Mouse (Mus musculus) CD4-positive, CD25-positive, alpha-beta regulatory T cell, adult 2 months (primary cell): ENCODE measurements around the gene Ypel4.

Experiments used
- DNase-seq: peaks from one replicate; pipeline ENCODE4 v3.0.0-alpha.2; 2012; ENCODE audit warnings: low read depth, low spot score

The Ypel4 gene

DNA sequence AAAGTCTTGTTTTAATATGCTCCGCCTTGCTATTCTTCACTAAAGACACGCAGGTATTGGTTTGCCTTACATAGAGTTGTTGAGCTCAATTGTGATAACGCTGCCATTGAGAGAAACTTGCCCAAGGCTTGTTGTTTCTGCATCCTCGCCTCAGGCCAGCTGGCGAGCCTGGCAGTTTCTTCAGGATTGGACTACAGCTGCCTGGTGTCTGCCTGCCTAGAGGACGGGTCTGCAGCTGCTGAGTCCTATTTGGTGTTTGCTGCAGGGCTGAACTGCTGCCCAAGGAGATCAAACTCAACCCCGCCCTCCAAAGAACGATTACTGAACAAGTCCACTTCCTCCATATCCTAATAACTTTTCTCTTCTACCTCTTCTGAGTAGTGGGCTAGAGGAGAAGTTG is 26.9 kb downstream of the Ypel4 start:
- DNase-seq: no peak

DNA sequence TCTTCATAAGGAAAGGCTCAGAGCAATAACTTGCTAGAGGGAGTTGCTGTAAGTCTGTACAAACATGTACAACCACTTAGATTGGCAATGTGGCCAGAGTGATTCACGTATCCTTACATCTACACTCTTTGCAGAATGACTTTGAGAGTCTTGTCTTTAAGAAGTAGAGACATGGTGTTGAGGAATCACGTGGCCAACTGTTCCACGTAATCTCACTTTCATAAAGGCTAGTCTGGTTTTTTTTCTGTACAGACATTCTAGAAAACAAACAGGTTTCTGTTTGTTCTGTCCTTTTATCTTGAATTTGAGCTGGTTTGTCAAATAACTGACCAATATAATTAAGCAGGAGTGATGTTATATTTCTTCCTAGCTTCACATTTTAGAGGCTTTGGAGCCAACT is 27.5 kb downstream of the Ypel4 start:
- DNase-seq: no peak

DNA sequence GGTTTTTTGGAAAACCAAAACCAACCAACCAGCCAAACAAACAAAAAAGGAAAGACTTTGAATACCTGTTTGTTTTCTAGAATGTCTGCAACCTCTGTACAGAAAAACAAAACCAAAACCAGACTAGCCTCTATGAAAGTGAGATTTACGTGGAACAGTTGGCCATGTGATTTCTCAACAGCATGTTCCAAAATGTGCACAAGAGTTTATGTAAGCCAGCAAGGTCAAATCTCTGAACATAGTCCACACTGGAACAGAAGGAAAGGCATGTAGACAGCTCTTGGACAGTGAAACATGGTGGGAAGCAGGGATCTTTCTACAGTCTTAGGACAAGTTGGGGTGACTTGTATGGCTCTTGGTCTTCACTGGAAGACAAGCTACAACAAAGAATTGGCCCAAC is 28.0 kb downstream of the Ypel4 start:
- DNase-seq: no peak

DNA sequence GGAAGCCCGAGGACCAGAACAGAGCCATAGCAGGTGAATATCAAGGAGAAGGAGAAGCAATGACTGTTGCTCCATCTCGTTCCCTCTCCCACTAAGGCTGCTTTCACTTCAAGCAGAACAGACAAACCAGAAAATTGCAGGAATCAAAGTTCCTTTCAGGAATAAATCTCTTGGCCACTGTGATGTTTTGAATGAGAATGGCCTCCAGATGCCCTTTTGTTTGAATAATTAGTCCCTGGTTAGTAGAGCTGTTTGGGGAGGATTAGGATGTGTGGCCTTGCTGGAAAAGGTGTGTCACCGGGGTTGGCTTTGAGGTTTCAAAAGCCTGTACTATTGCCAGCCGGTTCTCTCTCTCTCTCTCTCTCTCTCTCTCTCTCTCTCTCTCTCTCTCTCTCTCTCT is 28.4 kb downstream of the Ypel4 start:
- no peak for DNase-seq

DNA sequence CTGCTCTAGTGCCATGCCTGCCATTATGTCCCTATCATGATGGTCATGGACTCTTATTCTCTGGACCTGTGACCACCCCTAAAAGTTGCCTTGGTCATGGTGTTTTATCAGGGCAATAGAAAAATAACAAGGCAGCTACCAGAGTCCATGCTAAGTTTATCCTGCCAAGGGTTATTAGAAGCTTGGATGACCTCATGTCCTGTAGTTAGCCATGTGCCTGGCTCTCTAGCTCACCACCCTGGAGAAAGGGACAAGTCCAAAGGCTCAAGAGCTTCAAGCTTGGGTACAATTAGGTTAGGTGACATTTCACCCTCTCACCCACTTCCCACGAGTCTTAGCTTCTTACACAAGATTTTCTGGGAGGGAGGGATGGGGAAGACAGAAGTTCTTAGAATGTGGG is 29.0 kb downstream of the Ypel4 start:
- no peak for DNase-seq

DNA sequence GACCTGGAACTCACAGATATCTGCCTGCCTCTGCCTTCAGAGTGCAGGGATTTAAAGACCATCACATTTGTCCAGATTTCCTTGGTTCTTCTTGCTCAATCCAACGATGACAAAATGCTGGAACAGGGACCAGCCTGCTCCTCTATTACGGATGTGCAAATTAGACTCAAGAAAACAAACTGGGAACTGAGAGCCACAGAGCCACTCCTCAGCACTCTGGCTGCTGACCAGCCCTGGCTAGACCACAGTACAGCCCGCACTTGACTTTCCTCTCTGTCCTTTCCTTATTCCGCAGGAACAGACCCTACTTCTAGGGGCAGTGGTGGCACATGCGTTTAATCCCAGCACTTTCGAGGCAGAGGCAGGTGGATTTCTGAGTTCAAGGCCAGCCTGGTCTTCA is 36.6 kb downstream of the Ypel4 start:
- DNase-seq: no peak

DNA sequence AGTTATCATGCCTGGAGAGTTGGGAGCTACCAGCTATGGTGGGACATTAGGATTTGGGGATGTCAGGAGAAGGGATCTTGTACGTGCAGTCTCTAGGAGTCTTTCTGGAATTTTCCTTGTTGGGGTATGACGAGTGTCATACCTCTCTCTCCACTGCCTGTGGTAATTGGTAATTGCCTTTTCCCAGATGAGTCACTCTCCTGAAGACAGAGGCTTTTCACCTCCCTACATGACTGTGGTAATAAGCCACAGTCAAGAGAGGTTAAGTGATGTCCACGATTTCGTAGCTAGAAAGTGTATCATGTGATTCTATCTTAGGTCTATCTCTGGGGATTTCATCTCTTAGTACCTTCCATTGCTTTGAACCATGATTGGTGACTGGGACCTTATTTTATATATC is 38.6 kb downstream of the Ypel4 start:
- no peak for DNase-seq

DNA sequence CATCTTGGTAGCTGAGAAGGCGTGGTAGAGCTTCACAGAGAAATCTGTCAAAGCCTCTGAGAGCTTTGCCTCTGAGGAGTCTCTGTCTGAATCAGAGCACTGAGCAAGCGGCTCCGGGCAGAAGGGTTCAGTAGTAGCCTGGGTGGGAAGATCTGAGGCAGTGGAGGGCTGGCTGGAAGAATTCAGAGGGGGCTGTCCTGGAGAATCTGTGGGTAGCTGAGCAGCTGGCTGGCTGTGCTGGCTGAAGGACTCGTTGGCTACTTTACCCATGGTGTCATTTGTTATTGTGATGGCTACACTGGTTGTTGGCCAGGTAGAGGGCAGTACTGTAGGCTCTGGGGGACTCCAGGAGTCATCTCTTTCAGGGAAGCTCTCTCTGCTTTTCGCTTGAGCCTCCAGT is 39.3 kb downstream of the Ypel4 start:
- DNase-seq: no peak

DNA sequence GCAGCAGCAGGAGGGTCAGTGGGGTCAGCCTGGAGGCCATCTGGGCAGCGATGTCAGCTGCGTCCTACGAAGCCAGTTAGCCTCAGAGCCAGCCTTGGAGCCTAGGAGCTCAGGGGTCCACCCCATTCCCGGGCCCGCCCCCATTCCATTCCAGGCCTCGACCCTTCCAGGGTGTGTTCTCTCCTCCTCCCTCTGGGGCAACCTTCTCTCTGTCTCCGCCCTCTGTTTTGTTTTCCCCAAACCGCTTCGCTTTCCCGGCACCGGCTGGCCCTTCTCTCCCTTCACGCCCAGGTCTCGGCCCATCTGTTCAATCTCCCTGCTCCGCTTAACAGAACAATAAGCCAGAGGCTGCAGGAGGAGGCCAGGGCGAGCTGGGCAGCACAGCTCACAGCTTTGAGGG is 40.9 kb downstream of the Ypel4 start:
- no peak for DNase-seq

DNA sequence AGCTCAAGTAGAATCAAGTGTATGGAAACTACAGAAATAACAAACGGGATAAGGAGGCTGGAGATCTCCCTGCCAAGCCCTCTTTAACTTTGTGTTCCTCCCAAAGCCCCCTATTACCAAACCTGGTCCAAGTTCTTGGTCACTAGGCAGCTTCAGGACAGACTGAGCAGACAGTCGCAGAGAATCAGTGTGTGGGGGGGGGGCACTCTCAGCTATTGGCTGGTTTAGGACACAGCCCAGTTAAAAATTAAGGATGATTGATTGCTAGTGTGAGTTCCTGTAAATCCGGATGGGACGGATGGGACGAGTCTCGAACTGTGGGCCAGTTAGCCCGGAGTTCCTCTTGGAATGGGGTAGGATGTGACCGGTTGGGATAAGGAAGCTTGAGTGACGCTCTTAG is 41.4 kb downstream of the Ypel4 start, which contains the start of gene Serping1:
TSS of gene Serping1 (minus strand) at position 204 of the 400 bp plus-strand sequence.
- DNase-seq: no peak

DNA sequence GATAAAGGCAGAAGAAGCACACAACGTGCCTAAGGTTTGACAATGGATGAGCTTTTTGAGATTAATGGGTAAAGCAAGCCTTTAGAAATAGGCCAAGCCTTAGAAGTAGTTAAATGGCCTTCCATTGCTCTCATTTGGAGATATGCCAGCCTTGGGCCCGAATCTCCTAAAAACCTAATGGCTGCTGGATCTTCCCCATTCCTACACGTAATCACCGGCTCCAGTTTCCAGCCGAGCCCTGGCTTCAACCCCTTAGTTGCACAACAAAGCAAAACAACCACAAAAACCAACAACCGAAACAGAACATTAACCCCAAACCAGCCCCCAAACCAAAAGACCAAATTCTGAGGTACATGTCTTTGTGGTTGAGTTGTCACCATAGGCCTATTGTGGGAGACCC is 41.8 kb downstream of the Ypel4 start:
- no peak for DNase-seq

DNA sequence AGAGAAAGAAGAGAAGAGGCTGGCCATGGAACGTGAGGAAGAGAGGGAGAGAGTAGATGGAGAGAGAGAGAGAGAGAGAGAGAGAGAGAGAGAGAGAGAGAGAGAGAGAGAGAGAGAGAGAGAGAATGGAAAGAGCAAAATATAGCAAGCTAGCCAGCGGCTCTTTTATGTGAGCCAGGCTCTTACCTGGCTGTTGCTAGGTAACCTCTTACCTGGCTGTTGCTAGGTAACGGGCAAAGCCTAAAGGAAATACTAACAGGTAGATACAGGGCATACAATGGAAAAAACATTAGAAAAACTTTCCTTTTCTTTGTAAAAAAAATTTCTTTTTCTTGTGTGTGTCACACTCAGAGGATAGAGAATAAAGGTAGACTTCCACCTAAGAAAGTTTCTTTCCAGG is 43.8 kb downstream of the Ypel4 start:
- no peak for DNase-seq

DNA sequence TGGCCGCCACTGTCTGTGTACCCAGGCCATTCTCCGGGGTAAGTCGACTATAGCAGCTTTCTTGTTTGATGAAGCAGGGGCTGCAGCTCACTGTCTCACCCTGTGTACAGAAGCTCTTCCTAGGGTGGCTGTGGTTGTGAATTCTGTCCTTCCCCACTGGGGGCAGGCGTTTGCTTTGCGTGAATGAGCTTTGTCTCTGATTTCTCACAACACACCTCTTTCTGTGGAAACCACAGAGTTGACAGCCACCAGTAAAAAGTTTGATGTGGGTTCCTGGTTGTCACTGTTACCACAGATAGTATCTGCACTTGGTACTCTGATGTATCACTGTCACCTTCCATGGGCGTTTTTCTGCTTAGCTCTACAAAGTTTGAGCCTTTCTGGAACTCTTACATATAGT is 45.4 kb downstream of the Ypel4 start:
- DNase-seq: peak; percentile 74

DNA sequence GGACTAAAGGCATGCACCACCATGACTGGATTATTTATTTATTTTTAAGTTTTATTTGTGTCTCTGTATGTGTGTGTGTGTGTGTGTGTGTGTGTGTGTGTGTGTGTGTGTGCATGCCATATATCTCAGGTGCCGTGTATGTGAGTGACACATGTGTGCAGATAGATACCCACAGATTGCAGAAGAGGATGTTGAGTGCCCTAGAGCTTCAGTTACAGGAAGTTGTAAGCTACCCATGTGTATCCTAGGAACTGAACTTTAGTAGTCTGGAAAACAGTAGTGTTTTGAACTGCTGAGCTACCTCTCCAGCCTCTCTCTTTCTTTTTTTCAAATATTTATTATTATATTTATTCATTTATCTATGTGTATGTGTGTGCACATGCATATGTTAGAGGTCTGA is 49.5 kb downstream of the Ypel4 start:
- no peak for DNase-seq

DNA sequence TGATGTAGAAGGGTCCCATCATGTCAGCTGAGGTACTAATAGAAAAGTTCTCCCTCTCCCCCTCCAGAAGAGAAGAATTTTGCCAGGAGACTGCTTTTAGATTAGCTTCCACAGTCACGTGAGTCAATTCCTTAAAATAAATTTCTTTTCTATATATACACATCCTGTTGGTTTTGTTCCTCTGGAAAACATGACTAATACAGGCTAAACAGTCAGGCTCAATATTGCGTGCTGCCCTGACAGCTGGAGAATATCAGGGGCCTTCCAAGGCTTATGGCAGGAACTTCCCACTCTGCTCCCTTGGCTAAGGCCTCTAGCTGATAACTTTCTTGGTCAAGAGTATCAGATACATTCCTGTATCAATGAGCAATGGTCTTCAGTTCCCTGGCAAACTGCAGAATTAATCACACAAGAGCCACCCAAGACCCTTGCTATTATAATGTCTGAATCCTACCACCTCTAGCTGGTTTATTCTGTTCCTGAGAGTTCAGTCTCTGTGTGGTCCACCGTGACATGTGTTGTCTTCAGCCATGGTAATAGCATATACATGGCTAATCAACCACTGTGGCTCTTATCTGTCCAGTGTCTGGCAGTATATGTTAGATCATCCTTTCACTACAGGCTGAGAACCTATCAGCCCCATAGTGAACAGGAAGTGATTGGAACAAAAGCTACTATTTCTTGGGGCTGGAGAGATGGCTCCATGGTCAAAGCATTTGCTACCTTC is 50.1 kb downstream of the Ypel4 start:
- no peak for DNase-seq
